Mouse (Mus musculus) CH12.LX (cell line): ENCODE data around the gene Dnaaf1. TPM values are rescaled to one million over a fixed set of nuclear protein-coding genes. Genes with fewer than 3 reads are reported as not detected.

ENCODE experiments used
- DNase-seq: peaks from one replicate; pipeline ENCODE4 v3.0.0-alpha.2; 2013; ENCODE audit errors: extremely low read depth
- H3K27ac ChIP-seq: 2 replicates; pipeline ENCODE4 v1.5.1; 2012; ENCODE audit warnings: low read depth, mild to moderate bottlenecking, control low read depth, moderate library complexity; ENCODE audit not compliant: insufficient read depth
- H3K27me3 ChIP-seq: replicated peaks from 2 replicates; pipeline ENCODE3; 2012; ENCODE audit warnings: inconsistent platforms
- H3K36me3 ChIP-seq, 2 experiments: replicated peaks in 1 of 2; 2 replicates each; pipeline versions ENCODE3 to v1.6.1; 2012; ENCODE audit warnings: inconsistent platforms in 1 of 2, low read length in 1 of 2, mild to moderate bottlenecking in 1 of 2, mixed read lengths in 1 of 2, moderate library complexity in 1 of 2; ENCODE audit not compliant: control insufficient read depth in 1 of 2, insufficient read depth in 1 of 2
- H3K4me1 ChIP-seq, 2 experiments: 2 replicates each; pipeline ENCODE4 v1.6.1; 2012; ENCODE audit warnings: inconsistent platforms in 1 of 2, moderate library complexity in 1 of 2; ENCODE audit not compliant: insufficient read depth in 2 of 2, control insufficient read depth in 1 of 2
- H3K4me2 ChIP-seq: 2 replicates; pipeline ENCODE4 v1.6.1; 2012; ENCODE audit warnings: low read depth, mild to moderate bottlenecking, control low read depth; ENCODE audit not compliant: poor library complexity, insufficient read depth, severe bottlenecking
- H3K4me3 ChIP-seq, 3 experiments: fragments of 150-350 bp in 1 of 3; sonication (generic) in 1 of 3; replicated peaks in 1 of 3; 2 replicates each; pipeline versions ENCODE3 to v1.5.1; 2011 to 2012; ENCODE audit warnings: low read depth in 2 of 3, low read length in 2 of 3, mild to moderate bottlenecking in 2 of 3, moderate library complexity in 2 of 3, control low read depth in 1 of 3, improper control_type of control experiment in 1 of 3, inconsistent platforms in 1 of 3, mixed read lengths in 1 of 3; ENCODE audit not compliant: poor library complexity in 1 of 3
- H3K79me2 ChIP-seq: replicated peaks from 2 replicates; pipeline ENCODE4 v1.6.1; 2012; ENCODE audit warnings: mild to moderate bottlenecking, moderate library complexity; ENCODE audit not compliant: control insufficient read depth, poor library complexity, insufficient read depth, severe bottlenecking; ENCODE audit errors: extremely low read depth
- H3K9ac ChIP-seq: 2 replicates; pipeline ENCODE4 v1.6.1; 2012; ENCODE audit warnings: low read depth, mild to moderate bottlenecking, control low read depth, moderate library complexity; ENCODE audit not compliant: insufficient read depth
- H3K9me3 ChIP-seq: replicated peaks from 2 replicates; pipeline ENCODE3; 2012; ENCODE audit warnings: low read length, inconsistent platforms, mixed read lengths
- CHD1 ChIP-seq: IDR thresholded peaks from 2 replicates; pipeline ENCODE4 v1.6.1; 2012; ENCODE audit warnings: low read depth, low read length, improper control_type of control experiment, inconsistent platforms
- EP300 ChIP-seq: IDR thresholded peaks from 2 replicates; pipeline ENCODE4 v1.6.1; 2011; ENCODE audit warnings: low read length, improper control_type of control experiment
- GABPA ChIP-seq: IDR thresholded peaks from 2 replicates; pipeline ENCODE4 v1.6.1; 2012; ENCODE audit warnings: low read depth, low read length, improper control_type of control experiment, inconsistent platforms; ENCODE audit not compliant: insufficient replicate concordance
- JUN ChIP-seq: IDR thresholded peaks from 2 replicates; pipeline ENCODE4 v1.6.1; 2011; ENCODE audit warnings: low read depth, mild to moderate bottlenecking, low read length, improper control_type of control experiment, moderate library complexity; ENCODE audit not compliant: insufficient read depth
- MAZ ChIP-seq: IDR thresholded peaks from 2 replicates; pipeline ENCODE4 v1.6.1; 2012; ENCODE audit warnings: low read depth, mild to moderate bottlenecking, inconsistent platforms, low read length, improper control_type of control experiment, moderate library complexity
- MEF2A ChIP-seq: IDR thresholded peaks from 2 replicates; pipeline ENCODE4 v1.6.1; 2014; ENCODE audit warnings: low read depth, mild to moderate bottlenecking, inconsistent platforms, low read length, improper control_type of control experiment, borderline replicate concordance
- MYC ChIP-seq: IDR thresholded peaks from 2 replicates; pipeline ENCODE4 v1.6.1; 2011; ENCODE audit warnings: low read depth, mild to moderate bottlenecking, improper control_type of control experiment, low read length
- PAX5 ChIP-seq: IDR thresholded peaks from 2 replicates; pipeline ENCODE4 v1.6.1; 2012; ENCODE audit warnings: low read length, inconsistent platforms, mixed read lengths
- SIN3A ChIP-seq: IDR thresholded peaks from 2 replicates; pipeline ENCODE4 v1.6.1; 2012; ENCODE audit warnings: low read length, improper control_type of control experiment, inconsistent platforms
- ZC3H11A ChIP-seq: IDR thresholded peaks from 2 replicates; pipeline ENCODE4 v1.6.1; 2012; ENCODE audit warnings: low read depth, mild to moderate bottlenecking, inconsistent platforms, low read length, improper control_type of control experiment
- dilution Hi-C: fragments of 300-500 bp; cut with MboI; formaldehyde crosslinking; loops from 2 replicates; pipeline ENCODE4 v1.14.3; 2020; ENCODE audit warnings: low sequenced_read_pairs; ENCODE audit not compliant: extremely low pct_unique_long_range_greater_than_20kb, extremely low pct_ligation_motif_present
- in situ Hi-C: fragments of 300-500 bp; cut with MboI; formaldehyde crosslinking; loops from 3 replicates; pipeline ENCODE4 v1.14.3; 2019; ENCODE audit warnings: low sequenced_read_pairs, low pct_ligation_motif_present, low pct_unique_long_range_greater_than_20kb, mixed read lengths
- polyA plus RNA-seq: library from polyadenylated mRNA; unstranded; fragments of >175 nt; gene quantifications from 2 replicates; pipeline ENCODE4 v1.2.1, GENCODE M21; 2012; ENCODE audit warnings: low read depth; ENCODE audit not compliant: insufficient read length
- total RNA-seq, 2 experiments: library from RNA; depleted of rRNA; stranded (reverse); fragments of 300-350 nt in 1 of 2; fragments of >200 nt in 1 of 2; gene quantifications; 2 replicates each; pipeline ENCODE4 v1.2.3; 2012 to 2014

Dnaaf1 gene
- total and polyA plus RNA-seq, 3 experiments = 0.25 TPM; not detected in 2

DNA sequence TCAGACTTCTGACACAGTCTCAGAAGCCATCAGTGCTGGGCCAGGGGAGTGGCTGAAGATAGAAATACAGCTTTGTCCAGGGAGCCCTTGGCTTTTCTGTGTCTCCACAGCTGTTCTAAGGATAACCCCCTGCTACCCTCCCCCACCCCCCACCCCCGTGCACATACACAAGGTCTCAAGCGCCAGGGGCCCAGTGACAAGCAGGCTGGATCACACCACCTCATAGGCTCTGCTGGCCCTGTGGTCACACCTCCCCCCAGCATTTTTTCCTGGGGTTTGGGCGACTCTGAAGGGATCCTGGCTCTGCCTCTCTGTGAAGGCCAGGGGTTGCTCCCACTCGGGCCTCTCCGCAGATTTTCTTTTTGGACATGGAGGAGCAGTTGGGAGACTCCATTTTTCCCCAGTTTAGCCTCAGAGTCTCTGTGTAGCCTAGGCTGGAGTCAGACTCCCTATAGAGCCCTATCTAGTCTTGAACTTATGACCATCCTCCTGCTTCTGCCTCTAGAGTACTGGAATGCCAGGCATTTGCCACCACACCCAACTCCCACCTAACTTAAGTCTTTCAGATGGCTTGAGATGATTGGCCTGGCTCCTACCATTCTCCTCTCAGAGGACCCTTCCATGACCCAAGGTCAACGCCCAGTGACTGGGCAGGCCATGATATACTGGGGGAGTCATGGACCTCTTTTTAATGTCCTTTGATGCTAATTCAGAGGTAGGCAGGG is 45.2 kb downstream of the Dnaaf1 start:
- H3K79me2 ChIP-seq = no peaks in the 10 kb centered on the region
- in situ Hi-C loops = no loop called here
- DNase-seq = no peak

DNA sequence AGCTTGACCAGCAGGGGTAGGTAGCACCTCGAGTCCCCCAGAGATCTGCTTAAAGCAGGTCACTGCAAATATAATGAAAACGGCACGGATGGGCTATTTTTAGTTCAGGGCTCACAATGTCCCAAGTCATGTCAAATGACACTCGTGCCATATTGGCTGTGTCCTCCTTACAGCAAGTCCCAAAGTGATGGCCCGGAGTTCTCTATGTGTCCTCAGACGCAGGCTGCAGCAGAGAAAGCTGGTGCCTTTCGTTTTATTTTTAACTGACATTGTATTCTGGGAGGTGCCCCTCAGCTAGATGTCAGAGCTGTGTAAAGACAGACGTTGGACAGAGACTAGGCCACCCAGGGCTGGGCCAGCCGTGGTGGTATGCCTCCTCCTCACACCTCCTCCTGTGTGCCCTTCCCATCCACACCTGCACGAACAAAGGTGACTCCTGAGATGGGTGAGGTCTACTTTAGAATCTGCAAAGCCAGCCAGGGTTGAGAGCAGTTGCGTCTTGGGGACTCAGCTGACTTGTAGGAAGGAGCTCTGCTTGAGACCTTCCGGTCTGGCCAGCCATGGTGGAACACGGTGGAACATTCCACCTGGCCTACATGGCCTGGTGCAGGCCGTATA is 45.9 kb downstream of the Dnaaf1 start:
- H3K4me2 ChIP-seq = no peak overlapping the region
- no peaks in the 10 kb centered on the region for H3K36me3 ChIP-seq
- no peaks in the 10 kb centered on the region for H3K79me2 ChIP-seq
- DNase-seq = no peak
- H3K9me3 ChIP-seq = no peaks in the 10 kb centered on the region
- H3K4me3 ChIP-seq = no peak overlapping the region
- no peak overlapping the region for H3K9ac ChIP-seq
- H3K27ac ChIP-seq = no peak overlapping the region
- no peak for TF ChIP-seq ZC3H11A
- peaks cover 8 to 10% of the 10 kb centered on the region in 2 experiments for H3K4me1 ChIP-seq
- H3K27me3 ChIP-seq = peaks cover 90% of the 10 kb centered on the region
- in situ Hi-C loops = no loop called here
- dilution Hi-C loops = no loop called here

More for the DNA sequence above, 45.2 kb downstream of the Dnaaf1 start:
- Histone ChIP-seq H3K9ac (no peak overlapping the region), H3K27me3 (peaks cover 90% of the 10 kb centered on the region), H3K4me2 (no peak overlapping the region), H3K9me3 (no peaks in the 10 kb centered on the region), H3K27ac (no peak overlapping the region), H3K4me3 (no peak overlapping the region), H3K36me3 (no peaks in the 10 kb centered on the region), H3K4me1 (peaks cover 13 to 15% of the 10 kb centered on the region in 2 experiments)
- TF ChIP-seq JUN (no peak), PAX5 (no peak), EP300 (no peak), CHD1 (no peak), MEF2A (no peak), MYC (no peak), MAZ (no peak)
- dilution Hi-C loops = no loop called here

DNA sequence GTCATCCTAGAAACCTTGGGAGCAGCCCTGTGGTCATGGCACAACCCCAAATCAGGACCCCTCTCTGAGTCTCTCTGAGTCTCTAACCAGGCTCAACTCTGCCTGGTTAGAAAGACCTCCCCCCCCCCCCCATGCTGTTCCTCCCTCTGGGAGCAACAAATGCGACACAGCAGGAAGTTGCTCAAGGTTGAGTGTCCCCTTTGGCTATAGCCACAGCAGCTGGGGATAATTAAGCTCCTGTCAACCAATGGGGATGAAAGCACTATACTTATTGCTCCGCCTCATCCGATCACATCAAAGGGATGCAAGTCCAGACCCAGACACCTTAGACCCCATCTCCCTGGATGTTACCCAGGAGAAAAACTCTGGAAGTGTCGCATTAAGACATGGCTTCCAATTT is 47.5 kb downstream of the Dnaaf1 start:
- Histone ChIP-seq H3K27ac (no peak overlapping the region), H3K79me2 (no peaks in the 10 kb centered on the region), H3K4me2 (no peak overlapping the region), H3K4me3 (no peak overlapping the region), H3K9ac (no peak overlapping the region), H3K9me3 (no peaks in the 10 kb centered on the region), H3K4me1 (peaks cover 2 to 9% of the 10 kb centered on the region in 2 experiments; a peak in 3 of 4 replicates), H3K27me3 (peaks cover 79% of the 10 kb centered on the region), H3K36me3 (no peaks in the 10 kb centered on the region)
- in situ Hi-C loops (no loop called here), dilution Hi-C loops (no loop called here)
- no peak for TF ChIP-seq SIN3A
- no peak for TF ChIP-seq GABPA
- TF ChIP-seq EP300 = no peak
- DNase-seq = no peak
